Mouse (Mus musculus) heart, embryonic 16.5 days (tissue): ENCODE measurements around the gene Gm36210. TPM values are rescaled to one million over a fixed set of nuclear protein-coding genes. Genes with fewer than 3 reads are reported as not detected.

Experiments used
- ATAC-seq: fragments of 200-750 bp; cut with Nextera tagmentation; replicated peaks from 2 replicates; pipeline ENCODE4 v1.8.0; 2017; ENCODE audit warnings: moderate number of reproducible peaks; ENCODE audit not compliant: insufficient read depth, low FRiP score; ENCODE audit errors: extremely low read depth
- H3K27ac ChIP-seq: fragments of 300-500 bp; sonication (generic); 2 replicates; pipeline ENCODE4 v1.5.1; 2014; ENCODE audit warnings: mild to moderate bottlenecking, low read length, control low read depth, moderate library complexity
- H3K27me3 ChIP-seq: fragments of 300-500 bp; sonication (generic); 2 replicates; pipeline ENCODE4 v1.6.1; 2014; ENCODE audit warnings: low read length, mixed read lengths; ENCODE audit not compliant: control insufficient read depth, insufficient read depth
- H3K36me3 ChIP-seq: fragments of 300-500 bp; sonication (generic); 2 replicates; pipeline ENCODE4 v1.6.1; 2014; ENCODE audit not compliant: control insufficient read depth, insufficient read depth
- H3K4me1 ChIP-seq: fragments of 300-500 bp; sonication (generic); 2 replicates; pipeline ENCODE4 v1.6.1; 2014; ENCODE audit warnings: low read length, mixed read lengths; ENCODE audit not compliant: control insufficient read depth, insufficient read depth
- H3K4me2 ChIP-seq: fragments of 300-500 bp; sonication (generic); 2 replicates; pipeline ENCODE4 v1.6.1; 2014; ENCODE audit warnings: low read depth, mild to moderate bottlenecking, control low read depth, low read length
- H3K4me3 ChIP-seq: fragments of 300-500 bp; sonication (generic); 2 replicates; pipeline ENCODE4 v1.5.1; 2014; ENCODE audit warnings: mild to moderate bottlenecking, control low read depth, low read length
- H3K9ac ChIP-seq: fragments of 300-500 bp; sonication (generic); 2 replicates; pipeline ENCODE4 v1.6.1; 2014; ENCODE audit warnings: low read length, control low read depth
- H3K9me3 ChIP-seq: fragments of 300-500 bp; sonication (generic); replicated peaks from 2 replicates; pipeline ENCODE4 v1.6.1; 2016; ENCODE audit warnings: low read length; ENCODE audit not compliant: control insufficient read depth
- WGBS: fragments of 180-500 bp; shearing (Covaris S2); extraction: QIAGEN DNeasy Blood & Tissue Kit; methylation state at CpG from one replicate; pipeline ENCODE4 v1.1.7; 2014; 5-methylcytosine and 5-hydroxymethylcytosine counted together
- polyA plus RNA-seq: library from polyadenylated mRNA; unstranded; fragments of >200 nt; fragmentation: Nextera tagmentation; extraction: Ambion mirVana; gene quantifications from 2 replicates; pipeline ENCODE4 v1.2.1, GENCODE M21; 2015

Gene Gm36210
- polyA plus RNA-seq, 1 experiment from 2014 or later, result 0.11 TPM

DNA sequence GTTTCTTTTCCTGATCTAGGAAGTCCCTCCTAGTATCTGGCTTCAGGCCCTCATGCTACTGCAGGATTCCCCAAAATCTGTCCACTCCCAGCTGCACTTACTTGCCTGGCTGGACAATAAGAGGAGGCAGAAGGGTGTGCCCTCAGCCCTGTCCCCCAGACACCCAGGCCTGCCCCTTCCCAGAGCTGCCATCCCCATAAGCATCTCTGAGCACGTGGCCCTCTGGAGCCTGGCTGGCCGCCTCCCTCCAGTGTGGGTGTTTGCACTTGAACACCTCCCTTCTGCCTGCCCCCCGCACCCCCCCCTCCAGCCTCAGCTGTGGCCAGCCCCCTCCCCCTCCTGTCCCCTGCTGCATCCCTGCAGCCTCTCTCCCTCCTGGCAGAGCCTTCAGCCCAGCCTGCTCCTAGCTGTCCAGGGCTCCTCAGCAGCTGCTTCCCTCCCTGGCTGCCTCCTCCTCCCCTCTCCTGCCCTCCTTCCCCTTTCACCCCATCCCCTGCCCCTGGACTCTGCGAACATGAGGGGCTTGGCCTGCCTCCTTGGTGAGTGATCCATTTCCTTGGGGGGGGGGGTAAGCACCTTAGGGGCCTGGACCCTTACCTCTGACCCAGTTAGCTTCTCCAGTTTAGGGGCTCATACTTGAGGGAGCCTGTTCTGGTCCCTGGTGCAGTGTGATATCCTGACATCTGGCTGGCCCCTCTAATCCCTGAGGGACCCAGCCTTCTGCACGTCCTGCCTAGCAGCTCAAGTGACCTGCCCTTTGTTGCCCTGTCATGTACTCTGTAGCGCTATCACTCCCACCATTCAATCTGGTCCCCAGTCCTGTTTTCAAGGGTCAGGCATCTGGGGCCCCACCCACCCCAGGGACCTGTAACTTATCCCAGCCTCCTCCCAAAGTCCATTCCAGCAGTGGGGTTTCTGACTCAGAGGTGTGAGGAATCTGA, 19.4 kb upstream of the Gm36210 start, which contains the start of gene Ssc5d:
Gene Ssc5d (plus strand): TSS at position 345 of the 941 bp plus-strand sequence.
- ATAC-seq, result peak; percentile 11; the same call in 1 of the 2 replicates
- WGBS, result 11% methylated on average over 5 of the region's 6 CpGs
- peaks cover 32% of the 10 kb centered on the region for H3K4me1 ChIP-seq

GRCm38 (mm10) chr7:4924891-4925301, 18.6 kb upstream of the Gm36210 start:
- peaks cover 32% of the 10 kb centered on the region for H3K4me1 ChIP-seq
- WGBS, result 10% methylated on average over 3 of the region's 4 CpGs
- ATAC-seq, result peak; percentile 24
- H3K36me3 ChIP-seq, result peaks cover 10% of the 10 kb centered on the region
- H3K9ac ChIP-seq, result no peak overlapping the region
- H3K4me2 ChIP-seq, result no peak overlapping the region
- no peaks in the 10 kb centered on the region for H3K9me3 ChIP-seq
- peak overlapping the region; percentile 74 for H3K27ac ChIP-seq
- H3K27me3 ChIP-seq, result no peaks in the 10 kb centered on the region
- no peak overlapping the region for H3K4me3 ChIP-seq

More for the DNA sequence above, 19.4 kb upstream of the Gm36210 start, which contains the start of gene Ssc5d:
- Histone ChIP-seq H3K4me3 (no peak within 1 kb of the TSS), H3K9me3 (no peaks in the 10 kb centered on the region), H3K27me3 (no peaks in the 10 kb centered on the region), H3K27ac (peak within 1 kb of the TSS; percentile 74), H3K4me2 (peak within 1 kb of the TSS; percentile 80; the same call in 1 of the 2 replicates), H3K9ac (0 out of 2 replicates have a peak within 1 kb of the TSS, but pooled peaks have one; percentile 30), H3K36me3 (peaks cover 2% of the 10 kb centered on the region; the same call in 1 of the 2 replicates)

GRCm38 (mm10) chr7:4924483-4924882, 18.2 kb upstream of the Gm36210 start:
- Histone ChIP-seq H3K27me3 (no peaks in the 10 kb centered on the region), H3K9ac (peak overlapping the region; percentile 63), H3K9me3 (no peaks in the 10 kb centered on the region), H3K4me1 (peaks cover 32% of the 10 kb centered on the region), H3K4me3 (no peak overlapping the region), H3K4me2 (peak overlapping the region; percentile 80; the same call in 1 of the 2 replicates), H3K36me3 (peaks cover 14% of the 10 kb centered on the region), H3K27ac (peak overlapping the region; percentile 74)
- 1% methylated on average over 4 of the region's 4 CpGs for WGBS
- ATAC-seq, result no peak

DNA sequence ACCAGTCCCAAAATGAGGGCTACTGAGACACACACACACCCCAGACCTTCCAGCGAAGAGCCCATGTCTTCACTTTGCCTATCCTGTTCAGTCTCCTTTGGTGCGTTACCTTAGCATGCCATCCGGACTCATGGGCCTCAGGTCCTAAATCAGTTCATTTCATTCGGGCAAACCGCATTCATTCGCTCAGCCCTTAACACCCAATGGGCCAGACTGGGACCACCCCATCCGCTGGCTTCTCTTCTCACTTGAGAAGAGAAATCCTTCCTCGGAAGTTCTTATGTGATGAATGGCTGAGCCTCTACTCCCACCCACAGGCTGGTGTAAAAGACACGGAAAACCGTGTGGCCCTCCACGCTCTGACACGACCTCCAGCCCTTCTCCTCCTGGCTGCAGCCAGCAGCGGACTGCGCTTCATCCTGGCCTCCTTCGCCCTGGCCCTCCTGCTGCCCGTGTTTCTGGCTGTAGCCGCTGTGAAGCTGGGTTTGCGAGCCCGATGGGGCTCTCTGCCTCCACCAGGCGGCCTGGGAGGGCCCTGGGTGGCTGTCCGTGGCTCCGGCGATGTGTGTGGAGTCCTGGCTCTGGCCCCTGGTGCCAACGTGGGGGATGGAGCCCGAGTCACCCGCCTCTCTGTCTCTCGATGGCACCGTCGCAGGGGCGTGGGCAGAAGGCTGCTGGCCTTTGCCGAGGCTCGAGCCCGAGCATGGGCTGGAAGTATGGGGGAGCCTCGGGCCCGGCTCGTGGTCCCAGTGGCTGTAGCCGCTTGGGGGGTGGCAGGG, 17.5 kb upstream of the Gm36210 start:
- Histone ChIP-seq H3K27me3 (no peaks in the 10 kb centered on the region), H3K9me3 (no peaks in the 10 kb centered on the region), H3K9ac (peak overlapping the region; percentile 63), H3K36me3 (peaks cover 21% of the 10 kb centered on the region), H3K27ac (peak overlapping the region; percentile 74), H3K4me2 (peak overlapping the region; percentile 80), H3K4me1 (peaks cover 32% of the 10 kb centered on the region), H3K4me3 (peak overlapping the region; percentile 37)
- WGBS, result 5% methylated on average over 37 of the region's 37 CpGs
- no peak; the same call in 1 of the 2 replicates for ATAC-seq

DNA sequence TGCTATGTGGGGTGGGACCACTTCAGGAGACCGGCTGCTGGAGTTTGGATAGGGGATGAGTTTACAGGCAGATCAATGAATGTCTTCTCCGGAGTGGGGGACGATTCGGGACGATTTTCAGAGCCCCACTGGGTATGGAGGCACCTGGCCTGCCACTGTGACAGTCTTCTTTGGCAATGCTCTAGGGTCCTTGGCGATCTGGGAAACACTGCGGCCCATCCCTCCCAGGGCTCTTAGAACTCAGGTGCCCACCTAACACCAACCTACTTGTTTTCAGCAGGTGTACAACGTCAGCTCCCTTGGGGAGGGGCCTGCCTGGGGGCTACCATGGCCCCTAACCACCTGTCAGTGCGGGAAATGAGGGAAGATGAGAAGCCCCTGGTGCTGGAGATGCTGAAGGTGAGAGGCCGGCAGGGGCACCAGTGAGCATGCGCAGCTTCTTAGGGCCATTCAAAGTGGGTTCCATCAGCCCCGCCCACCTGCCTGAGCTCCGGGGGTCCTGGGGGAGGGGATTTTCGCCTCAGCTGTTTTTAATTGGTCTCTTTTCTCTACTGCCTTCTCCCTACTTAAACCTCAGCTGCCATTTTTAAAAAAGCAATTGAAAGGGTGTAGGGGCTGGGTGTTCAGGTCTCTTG, 16.7 kb upstream of the Gm36210 start:
- peak overlapping the region; percentile 80 for H3K4me2 ChIP-seq
- H3K9ac ChIP-seq, result peak overlapping the region; percentile 63
- WGBS, result 2% methylated on average over 14 of the region's 14 CpGs
- peaks cover 32% of the 10 kb centered on the region for H3K4me1 ChIP-seq
- H3K36me3 ChIP-seq, result peaks cover 27% of the 10 kb centered on the region
- no peak overlapping the region; the same call in 1 of the 2 replicates for H3K27ac ChIP-seq
- H3K4me3 ChIP-seq, result peak overlapping the region; percentile 47
- no peaks in the 10 kb centered on the region for H3K9me3 ChIP-seq
- ATAC-seq, result no peak
- no peaks in the 10 kb centered on the region for H3K27me3 ChIP-seq

DNA sequence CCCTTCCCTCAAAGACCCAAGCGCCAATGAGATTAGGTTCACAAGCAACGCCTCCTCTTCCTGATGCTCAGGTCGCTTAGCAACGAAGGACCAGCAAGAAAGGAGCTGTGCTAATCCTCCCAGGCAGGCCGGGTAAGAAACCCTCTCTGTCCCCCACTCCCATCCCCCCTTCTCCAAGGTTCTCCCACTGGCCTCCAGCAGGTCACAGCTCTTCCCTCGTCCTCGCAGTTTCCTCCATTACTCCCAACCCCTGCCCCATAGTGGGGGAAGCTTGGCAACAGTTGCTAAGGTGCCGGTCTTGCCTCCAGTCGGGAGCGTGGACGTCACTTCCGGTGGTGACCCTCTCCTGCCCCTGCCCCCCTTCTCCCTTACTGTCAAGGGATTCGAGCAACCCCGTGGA, 16.2 kb upstream of the Gm36210 start:
- 0 out of 2 replicates have a peak, but pooled peaks have one; percentile 5 for ATAC-seq
- H3K27ac ChIP-seq, result no peak overlapping the region; the same call in 1 of the 2 replicates
- under 1% methylated on average over 14 of the region's 14 CpGs for WGBS

GRCm38 (mm10) chr7:4921824-4922482, 15.6 kb upstream of the Gm36210 start, which contains the start of gene Nat14:
Nat14 (plus strand) TSS chr7:4922028.
- Histone ChIP-seq H3K9me3 (no peaks in the 10 kb centered on the region), H3K4me2 (peak within 1 kb of the TSS; percentile 80), H3K27ac (peak within 1 kb of the TSS; percentile 72), H3K4me1 (peaks cover 32% of the 10 kb centered on the region), H3K9ac (peak within 1 kb of the TSS; percentile 63), H3K4me3 (peak within 1 kb of the TSS; percentile 47), H3K36me3 (peaks cover 33% of the 10 kb centered on the region), H3K27me3 (no peaks in the 10 kb centered on the region)
- 33% methylated on average over 8 of the region's 8 CpGs for WGBS
- no peak for ATAC-seq

More for the DNA sequence above, 16.2 kb upstream of the Gm36210 start:
- Histone ChIP-seq H3K4me1 (peaks cover 32% of the 10 kb centered on the region), H3K9ac (peak overlapping the region; percentile 63), H3K36me3 (peaks cover 32% of the 10 kb centered on the region), H3K9me3 (no peaks in the 10 kb centered on the region), H3K27me3 (no peaks in the 10 kb centered on the region), H3K4me3 (peak overlapping the region; percentile 47), H3K4me2 (peak overlapping the region; percentile 80)
